Mouse (Mus musculus): ENCODE measurements around the gene Tuba3a. TPM values are rescaled to one million over a fixed set of nuclear protein-coding genes. Genes with fewer than 3 reads are reported as not detected.
A peak's percentile ranks its signal among the peaks of the same experiment; 100 is the strongest.
"Not testable (repeated sequence)": the region's sequence is repeated elsewhere in the genome, so short reads cannot be mapped to it uniquely, and the experiment has no call there.

Gene Tuba3a
- total RNA-seq, 2 experiments from 2014 or later, result not detected

DNA sequence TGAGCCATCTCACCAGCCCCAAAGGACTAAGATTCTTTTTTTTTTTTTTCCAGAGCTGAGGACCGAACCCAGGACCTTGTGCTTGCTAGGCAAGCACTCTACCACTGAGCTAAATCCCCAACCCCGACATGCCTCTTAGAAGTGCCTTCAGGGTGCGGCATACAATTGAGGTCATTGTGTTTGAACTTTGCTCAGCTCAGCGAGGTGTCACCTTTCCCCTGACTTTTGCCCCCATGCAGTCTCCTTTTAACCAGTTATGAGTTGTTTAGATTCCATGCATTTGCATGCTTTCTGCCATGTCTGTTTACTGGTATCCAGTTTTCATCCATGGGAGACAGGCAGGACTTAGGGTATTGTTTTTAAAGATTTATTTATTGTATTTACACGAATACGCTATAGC lies 17.0 kb downstream of the Tuba3a start:
- intact Hi-C loops (cut with DNase I), result loop anchor here (5.0 kb wide), 1 partner anchor 121 kb away; the partner anchor contains the start of gene Iffo1
- no peak for DNase-seq

DNA sequence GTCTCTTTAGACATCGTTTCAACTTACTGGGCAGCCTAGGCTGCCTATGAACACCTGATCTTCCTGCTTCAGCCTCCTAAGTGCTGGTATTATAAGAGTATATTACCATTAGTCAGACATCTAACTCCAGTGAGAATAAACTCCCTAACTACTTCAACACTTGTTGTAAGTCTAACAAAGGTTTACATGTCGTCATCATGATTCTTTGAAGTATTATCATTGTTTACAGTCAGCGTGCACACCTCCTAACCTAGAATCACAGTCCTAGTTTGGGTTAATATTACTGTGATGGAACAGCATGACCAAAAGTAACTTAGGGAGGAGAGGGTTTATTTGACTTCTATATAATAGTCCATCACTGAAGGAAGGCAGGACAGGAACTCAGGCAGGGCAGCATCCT lies 18.4 kb downstream of the Tuba3a start:
- DNase-seq, result no peak
- intact Hi-C loops (cut with DNase I), result loop anchor here (5.0 kb wide), 1 partner anchor 120 kb away; the partner anchor contains the start of gene Iffo1

DNA sequence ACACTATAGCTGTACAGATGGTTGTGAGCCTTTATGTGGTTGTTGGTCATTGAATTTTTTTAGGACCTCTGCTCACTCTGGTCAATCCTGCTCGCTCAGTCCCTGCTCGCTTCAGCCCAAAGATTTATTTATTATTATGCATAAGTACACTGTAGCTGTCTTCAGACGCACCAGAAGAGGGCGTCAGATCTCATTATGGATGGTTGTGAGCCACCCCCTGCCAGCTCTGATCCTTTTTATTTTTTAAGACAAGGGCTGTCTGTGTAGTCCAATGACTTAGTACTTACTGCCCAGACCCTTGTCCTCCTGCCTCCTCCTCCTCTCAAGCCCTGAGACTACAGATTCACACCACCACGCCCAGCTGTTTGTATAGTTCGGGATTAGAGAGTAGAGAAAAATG lies 19.2 kb downstream of the Tuba3a start:
- intact Hi-C loops (cut with DNase I), result loop anchor here (5.0 kb wide), 1 partner anchor 119 kb away; the partner anchor contains the start of gene Iffo1
- not testable (repeated sequence) for DNase-seq

DNA sequence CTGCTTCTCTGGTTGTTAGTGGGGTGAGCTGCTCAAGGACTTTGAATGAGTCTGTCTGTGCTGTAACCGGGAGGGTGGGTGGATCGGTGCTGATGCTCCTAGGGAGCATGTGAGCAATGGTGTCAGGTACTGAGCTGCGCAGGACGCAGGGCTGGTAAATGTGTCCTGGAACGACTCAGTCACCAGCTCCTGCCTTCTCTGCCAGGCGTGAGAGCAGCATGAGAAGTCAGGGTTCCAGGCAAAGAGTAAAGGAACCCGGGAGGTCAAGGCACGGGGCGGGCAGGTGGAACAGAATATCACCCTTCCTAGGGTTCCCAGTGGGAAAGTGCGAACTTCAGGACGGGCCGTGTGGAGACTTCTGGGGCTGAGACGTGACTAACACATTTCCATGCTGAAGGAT lies 19.8 kb downstream of the Tuba3a start:
- no peak for DNase-seq
- intact Hi-C loops (cut with DNase I), result loop anchor here (5.0 kb wide), 1 partner anchor 119 kb away; the partner anchor contains the start of gene Iffo1

DNA sequence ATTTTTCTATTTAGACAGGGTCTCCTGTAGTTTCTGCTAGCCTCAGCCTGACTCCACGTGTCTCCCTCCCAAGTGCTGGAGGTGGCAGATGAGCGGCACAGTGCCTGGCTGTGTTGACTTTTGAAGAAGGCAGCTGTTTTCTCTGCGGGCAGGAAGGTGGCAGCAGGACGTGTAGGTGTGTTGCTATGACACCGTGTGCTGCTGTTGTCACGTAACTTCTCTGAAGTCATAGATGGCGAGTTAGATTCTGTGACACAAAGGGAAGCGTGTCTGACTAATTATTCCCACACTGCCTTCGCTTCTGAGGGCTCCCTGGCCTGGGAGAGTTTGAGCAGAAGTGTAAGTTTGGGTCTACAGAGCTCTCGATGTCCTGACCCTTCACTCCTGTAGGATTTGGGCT lies 20.6 kb downstream of the Tuba3a start:
- intact Hi-C loops (cut with DNase I), result loop anchor here (5.0 kb wide), 1 partner anchor 118 kb away; the partner anchor contains the start of gene Iffo1
- DNase-seq, result no peak

DNA sequence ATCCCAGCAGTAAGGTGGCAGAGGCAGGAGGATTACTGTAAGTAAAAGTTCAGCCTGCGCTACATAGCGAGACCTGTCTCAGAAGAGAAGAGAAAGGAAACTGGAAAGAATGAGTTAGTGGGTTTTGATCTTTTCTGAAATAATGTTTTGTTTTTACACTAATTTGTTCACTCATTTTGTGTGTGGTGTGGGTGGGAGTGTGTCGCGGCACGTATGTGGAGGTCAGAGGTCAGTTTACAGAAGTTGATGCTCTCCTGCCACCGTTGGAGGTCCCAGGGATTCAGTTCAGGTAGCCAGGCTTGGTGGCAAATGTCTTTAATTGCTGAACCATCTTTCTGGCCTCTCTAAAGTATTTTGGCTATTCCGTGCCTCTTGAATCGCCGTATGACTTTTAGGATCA lies 21.6 kb downstream of the Tuba3a start:
- intact Hi-C loops (cut with DNase I), result no loop called here
- DNase-seq, result no peak

DNA sequence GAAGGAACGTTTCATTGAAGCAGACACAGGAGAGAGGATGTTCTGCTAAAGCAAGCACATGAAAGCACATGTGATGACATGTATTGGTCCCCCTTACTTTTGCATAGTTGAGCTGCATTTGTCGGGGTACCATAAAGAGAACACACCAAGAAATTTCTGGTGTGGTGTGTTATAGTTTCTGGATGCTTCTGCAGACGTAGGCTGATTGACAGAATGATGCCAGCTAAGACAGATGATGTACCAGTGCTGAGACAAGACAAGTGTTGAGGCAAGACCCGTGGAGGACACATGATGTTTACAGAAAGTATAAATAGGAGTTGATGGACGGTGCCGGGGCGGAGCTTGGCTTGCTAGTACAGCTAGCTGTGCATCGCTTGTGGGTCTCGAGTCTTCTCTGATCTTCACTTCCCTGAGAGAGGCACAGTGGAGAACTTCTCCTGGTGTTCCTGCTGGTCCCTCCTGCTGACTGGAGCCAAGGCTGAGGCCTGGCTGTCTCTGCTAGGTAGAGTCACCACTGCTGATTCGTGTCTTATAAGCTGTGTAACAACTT lies 25.8 kb downstream of the Tuba3a start:
- intact Hi-C loops (cut with DNase I), result no loop called here

DNA sequence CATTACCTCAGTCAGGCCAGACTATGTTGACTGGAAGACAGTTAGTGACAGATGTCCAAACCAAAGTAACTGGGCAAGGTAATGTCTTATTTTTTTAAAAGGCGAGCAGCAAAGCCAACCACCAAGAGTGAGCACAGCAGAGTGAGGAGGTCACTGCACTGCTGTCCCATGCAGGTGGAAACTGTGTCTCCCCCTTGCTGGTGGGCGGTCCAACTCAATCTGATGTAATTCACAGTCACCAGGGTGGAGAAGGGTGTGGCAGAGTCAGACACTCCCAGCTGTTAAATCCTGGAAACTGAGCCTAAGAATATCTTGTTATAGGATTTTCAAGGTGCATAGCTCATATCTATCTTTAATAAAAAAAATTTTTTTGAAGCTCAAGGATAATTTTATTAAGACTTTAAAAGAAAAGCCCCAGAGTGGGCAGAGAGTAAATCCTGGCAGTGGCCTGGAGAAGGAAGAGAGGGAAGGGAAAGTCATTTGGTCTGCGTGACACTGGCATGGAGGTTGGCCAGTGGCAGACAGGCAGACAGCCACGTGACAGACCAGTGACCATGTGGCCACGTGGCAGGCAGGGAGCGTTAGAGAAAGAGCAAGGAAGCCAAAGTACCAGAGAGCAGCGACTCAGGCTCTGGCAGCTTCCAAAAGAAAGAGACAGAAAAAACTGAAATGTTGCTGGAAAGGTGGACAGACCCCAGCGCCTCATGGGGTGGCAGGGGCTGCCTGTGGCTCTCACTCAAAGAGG lies 29.4 kb downstream of the Tuba3a start:
- DNase-seq, result peak; percentile 48
- intact Hi-C loops (cut with DNase I), result no loop called here

More for the DNA sequence above, 25.8 kb downstream of the Tuba3a start:
- no peak for DNase-seq

DNA sequence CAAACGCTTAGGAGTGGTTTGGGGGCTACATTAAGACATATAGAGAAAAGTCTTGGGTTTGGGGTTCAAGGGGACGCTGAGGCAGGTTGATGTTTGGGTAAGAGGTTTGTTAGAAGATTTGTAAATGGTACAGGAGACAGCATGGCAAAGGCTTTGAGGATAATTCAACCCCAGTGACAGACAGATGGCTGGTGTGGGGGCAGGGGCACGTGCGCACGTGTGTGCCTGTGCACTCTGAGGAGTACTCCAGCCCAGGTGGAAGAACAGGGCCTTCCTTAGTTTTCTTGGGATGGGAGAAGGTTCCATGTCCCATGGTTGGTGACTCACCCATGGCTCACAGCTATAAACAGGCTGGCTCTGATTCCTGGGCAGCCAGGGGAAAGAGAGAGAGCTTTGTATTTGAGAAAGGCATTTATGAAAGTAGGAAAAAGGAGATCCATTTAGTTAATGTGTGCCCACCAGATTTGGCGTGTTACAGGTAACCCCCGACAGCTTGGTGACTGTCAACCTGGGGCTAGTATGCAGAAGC lies 30.3 kb downstream of the Tuba3a start:
- no peak for DNase-seq
- intact Hi-C loops (cut with DNase I), result no loop called here

DNA sequence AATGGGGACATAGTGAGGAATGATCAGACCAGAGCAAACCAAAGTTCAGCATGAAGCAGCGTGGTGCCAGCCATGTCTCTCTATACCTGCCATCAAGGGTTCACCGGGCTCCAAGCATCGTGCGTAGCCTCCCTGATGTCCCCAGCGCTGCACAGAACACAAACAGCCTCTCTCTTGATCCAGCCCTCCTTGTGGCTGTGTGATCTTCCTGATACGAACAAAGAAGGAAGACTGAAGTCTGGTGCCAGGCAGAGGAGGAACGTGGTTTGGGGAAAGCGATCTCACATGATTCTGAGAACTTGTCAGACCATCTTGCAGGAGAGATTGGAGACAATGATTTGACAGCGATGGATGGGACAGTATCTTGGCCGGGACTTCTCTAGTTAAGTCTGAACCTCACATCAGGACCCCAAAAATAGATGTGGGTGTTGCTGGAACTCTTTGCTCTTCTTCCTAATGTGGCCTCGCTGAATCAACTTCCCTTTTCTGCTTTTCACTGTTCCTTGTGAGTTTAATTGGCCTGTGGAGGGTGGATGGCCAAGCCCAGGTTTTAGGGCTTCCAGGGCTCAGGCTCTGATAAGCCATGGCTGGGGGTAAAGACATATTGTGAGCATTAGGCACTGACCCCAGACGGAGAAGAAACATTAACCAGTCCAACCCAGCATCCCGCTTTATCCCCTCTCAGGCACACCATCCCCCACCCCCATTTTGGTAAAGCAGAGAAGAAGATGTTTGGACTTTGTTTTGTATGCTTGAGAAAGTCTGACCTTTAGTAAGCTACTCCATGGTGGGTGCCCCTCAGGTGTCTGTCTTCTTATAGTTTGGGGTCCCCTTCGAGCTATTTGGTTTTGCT lies 31.8 kb downstream of the Tuba3a start:
- DNase-seq, result no peak
- intact Hi-C loops (cut with DNase I), result no loop called here

DNA sequence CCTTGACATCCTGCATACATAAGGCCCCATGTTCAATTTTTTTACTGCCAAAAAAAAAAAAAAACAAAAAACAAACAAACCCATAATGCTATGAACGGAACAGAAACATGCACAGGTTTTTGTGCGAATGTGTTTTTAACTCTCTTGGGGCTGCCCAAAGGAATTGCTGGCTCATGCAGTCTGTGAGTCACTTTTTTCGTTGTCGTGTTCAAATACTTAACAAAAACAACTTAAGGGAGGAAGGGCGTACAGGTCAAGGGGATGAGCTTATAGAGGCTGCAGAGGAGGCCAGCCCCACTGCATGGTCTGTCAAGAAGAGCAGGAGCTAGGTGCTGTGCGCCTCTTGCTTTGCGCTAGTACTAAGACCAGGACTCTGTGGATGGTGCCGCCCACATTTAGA lies 33.1 kb downstream of the Tuba3a start:
- DNase-seq, result no peak
- intact Hi-C loops (cut with DNase I), result no loop called here

DNA sequence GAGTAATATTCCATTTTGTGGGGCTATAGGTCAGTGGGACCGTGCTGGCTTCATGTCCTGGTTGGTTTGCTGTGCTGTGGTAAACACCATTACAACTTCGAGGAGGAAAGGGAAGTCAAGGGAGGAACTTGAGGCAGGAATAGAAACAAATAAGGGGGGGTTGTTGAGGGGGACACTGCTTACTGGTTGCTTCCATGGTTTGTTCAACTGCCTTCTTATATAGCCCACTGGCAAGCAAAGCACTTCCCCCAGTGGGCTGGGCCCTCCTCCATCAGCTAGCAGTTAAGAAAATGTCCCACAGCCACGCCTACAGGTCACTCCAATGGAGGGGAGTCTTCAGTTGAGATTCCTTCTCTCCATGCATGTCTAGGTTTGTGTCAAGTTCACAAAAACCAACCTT lies 33.6 kb downstream of the Tuba3a start:
- DNase-seq, result no peak
- intact Hi-C loops (cut with DNase I), result no loop called here

DNA sequence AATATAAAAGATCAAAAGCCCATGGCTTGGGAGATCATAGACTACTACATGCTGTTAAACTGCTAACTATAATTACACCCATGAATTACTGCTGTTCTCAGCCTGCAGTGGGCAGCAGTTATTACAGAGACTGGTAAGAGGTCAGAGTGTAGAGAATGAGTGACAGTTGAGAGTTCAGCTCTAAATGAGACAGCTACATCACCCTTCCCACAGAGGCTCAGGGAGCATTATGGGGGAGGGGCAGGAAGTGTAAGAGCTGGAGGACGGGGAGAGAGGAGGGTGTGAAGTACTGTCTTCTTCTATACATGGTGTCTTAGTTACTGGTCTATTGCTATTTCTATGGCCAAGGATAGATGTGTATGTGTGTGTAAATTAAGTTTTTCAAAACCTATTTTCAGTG lies 41.3 kb downstream of the Tuba3a start:
- DNase-seq, result no peak
- intact Hi-C loops (cut with DNase I), result no loop called here

DNA sequence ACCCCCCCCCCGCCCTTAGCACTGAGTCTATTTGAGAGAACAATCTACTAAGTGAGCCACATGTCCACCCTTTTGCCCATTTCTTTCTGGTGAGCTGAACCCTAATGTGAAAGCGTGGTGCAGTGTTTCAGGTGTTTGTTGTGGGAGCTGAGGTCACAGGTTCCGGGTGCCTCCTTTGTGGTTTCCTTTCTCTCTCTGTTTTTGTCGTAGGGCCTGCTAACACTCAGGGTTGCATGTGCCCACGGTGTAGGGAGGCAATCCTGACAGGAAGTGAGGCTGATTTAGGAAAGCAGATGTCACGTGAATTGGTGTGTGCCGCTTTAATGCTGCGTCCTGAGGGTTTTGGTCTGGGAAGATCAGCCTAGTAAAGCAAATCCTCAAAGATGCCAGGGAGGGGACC lies 44.3 kb downstream of the Tuba3a start:
- intact Hi-C loops (cut with DNase I), result no loop called here
- DNase-seq, result no peak

DNA sequence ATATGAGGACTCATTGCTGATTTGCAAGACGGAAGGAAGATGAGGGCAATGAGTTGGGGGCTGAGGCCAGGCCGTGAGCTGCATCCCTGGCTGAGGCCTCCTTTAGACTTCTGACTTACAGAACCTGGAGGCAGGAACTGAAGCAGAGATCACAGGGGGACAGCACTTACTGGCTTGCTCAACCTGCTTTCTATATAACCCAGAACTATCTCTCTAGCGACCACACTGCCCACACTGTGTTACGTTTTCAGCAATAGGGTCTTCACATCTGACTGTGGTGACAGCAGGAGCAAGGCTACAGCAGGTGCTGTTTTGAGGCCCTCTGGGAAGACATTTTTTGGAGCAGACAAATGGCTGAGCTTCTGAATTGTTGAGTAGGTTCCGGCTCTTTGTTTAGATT lies 45.2 kb downstream of the Tuba3a start:
- no peak for DNase-seq
- intact Hi-C loops (cut with DNase I), result no loop called here

DNA sequence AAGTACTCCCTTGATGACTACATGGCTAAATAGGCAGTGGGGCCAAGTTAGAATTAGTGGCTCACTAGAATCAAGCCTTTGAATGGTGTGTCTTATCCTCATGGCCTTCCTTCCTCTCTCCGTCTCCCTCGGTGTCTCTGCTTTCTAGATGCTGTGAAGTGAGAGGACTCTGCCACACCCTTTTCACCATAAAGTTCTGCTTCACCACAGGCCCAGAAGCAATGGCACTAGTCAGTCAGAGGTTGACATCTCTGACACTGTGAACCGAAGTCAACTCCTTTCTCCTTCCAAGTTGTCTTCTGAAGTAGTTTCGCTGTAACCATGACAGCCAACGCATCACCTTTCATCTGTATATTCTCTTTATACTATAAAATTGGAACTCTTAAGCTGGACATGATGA lies 46.3 kb downstream of the Tuba3a start:
- intact Hi-C loops (cut with DNase I), result no loop called here
- no peak for DNase-seq

DNA sequence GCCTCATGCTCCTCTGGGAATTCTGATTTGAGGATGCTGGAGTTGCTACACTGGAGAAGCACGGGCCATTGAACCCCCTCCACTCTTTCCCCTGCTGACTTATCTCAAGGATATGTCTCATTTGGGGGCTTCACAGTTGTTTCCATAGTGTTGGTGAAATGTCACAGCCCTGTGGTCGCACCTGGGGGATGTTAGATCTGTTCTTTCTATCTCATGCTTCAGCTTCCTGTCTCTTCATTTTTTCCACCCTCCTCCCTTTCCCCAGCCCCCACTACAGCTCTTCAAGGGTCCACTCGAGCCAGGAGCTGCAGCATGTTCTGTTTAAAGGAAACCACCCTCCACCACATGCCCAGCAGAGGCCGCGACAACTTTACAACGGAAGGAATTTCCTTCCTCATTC lies 47.4 kb downstream of the Tuba3a start:
- no peak for DNase-seq
- intact Hi-C loops (cut with DNase I), result no loop called here

DNA sequence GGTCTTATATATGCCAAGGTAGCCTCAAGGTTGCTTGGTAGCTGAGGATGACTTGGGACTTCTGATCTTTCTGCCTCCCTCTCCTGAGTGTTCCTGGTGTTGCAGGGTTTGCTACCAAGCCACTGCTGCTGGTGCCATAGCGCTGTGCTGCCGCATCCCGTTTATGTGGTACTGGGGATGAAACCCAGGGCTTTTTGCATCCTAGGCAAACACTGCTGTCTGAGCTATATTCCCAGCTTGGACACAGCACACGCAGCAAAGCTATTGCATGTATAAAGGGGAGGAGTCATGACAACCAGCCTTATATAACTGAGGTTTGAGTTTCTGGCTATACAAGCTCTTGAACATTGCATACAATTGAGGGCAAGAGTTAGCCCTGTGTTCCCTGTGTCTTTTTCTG lies 48.4 kb downstream of the Tuba3a start:
- no peak for DNase-seq
- intact Hi-C loops (cut with DNase I), result no loop called here

DNA sequence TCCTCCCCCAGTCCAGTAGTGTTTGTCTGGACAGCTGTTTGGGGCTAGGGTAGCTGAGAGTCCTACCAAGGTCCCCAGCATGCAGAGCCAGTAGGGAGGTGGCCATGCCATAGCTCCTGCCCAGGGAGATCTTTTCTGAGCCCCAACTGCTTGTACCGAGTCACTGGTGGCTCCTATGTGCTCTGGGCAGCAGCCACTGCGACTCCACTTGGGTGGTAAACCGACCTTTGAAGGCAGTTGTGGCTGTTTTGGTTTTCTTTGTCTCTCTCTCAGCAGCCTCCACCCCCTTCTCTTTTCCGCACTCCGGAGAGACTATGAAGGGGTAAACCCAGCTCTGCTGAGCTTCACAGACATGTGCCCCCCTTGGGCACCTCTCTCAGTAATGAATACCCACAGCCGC lies 49.1 kb downstream of the Tuba3a start, which contains the start of gene Cd27:
Gene Cd27, minus strand, starts transcription at position 229 of the 400 bp plus-strand sequence.
- intact Hi-C loops (cut with DNase I), result no loop called here
- DNase-seq, result no peak

DNA sequence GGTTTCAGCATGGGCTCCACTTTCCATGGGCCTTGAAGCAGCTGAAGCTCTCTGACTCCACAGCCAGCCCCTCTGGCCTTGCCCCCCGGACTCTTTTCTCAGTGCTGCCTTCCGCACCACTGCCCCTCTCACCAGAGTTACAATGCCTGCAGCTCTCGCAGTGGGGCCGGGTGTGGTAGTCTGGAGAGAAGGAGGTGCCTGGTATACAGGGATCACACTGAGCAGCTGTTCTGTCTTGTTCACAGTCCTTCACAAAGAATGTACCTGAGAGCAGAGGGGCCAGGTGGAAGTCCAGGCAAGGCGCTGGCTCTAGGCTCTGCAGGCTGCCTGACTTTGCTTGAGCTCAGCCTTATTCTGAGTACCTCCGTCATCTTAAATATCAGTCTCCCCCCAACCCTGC lies 49.5 kb downstream of the Tuba3a start:
- DNase-seq, result no peak
- intact Hi-C loops (cut with DNase I), result no loop called here

DNA sequence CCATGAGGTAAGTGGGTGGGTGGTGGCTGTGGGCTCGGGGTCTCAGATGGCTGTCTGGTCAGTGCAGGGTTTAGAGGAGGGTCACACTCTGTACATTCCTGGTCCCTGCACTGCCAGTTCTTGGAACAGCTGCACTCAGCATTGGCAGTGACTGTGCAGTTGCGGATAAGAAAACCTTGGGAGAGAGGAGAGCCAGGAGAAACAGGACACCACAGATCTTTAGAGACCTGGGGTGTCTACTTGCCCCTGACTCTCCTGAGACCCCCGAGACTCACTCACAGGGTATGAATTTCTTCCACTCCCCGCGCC lies 51.4 kb downstream of the Tuba3a start:
- DNase-seq, result no peak
- intact Hi-C loops (cut with DNase I), result no loop called here

Data from left cerebral cortex, postnatal 4 days (tissue).